Mouse (Mus musculus) CH12.LX (cell line): ENCODE data around the gene Dppa5a.
"Not testable (repeated sequence)": the region's sequence is repeated elsewhere in the genome, so short reads cannot be mapped to it uniquely, and the experiment has no call there.

ENCODE experiments used
- CHD1 ChIP-seq: IDR thresholded peaks from 2 replicates; pipeline ENCODE4 v1.6.1; 2012; ENCODE audit warnings: low read depth, low read length, improper control_type of control experiment, inconsistent platforms
- CHD2 ChIP-seq: IDR thresholded peaks from 2 replicates; pipeline ENCODE4 v1.6.1; 2011; ENCODE audit warnings: low read length, improper control_type of control experiment
- CTCF ChIP-seq, 2 experiments: IDR thresholded peaks in 1 of 2; conservative IDR thresholded peaks in 1 of 2; 2 replicates each; pipeline ENCODE4 v1.5.1; 2011 to 2012; ENCODE audit warnings: low read depth in 2 of 2, low read length in 2 of 2, improper control_type of control experiment in 1 of 2, inconsistent platforms in 1 of 2, mild to moderate bottlenecking in 1 of 2, moderate library complexity in 1 of 2
- EP300 ChIP-seq: IDR thresholded peaks from 2 replicates; pipeline ENCODE4 v1.6.1; 2011; ENCODE audit warnings: low read length, improper control_type of control experiment
- JUN ChIP-seq: IDR thresholded peaks from 2 replicates; pipeline ENCODE4 v1.6.1; 2011; ENCODE audit warnings: low read depth, mild to moderate bottlenecking, low read length, improper control_type of control experiment, moderate library complexity; ENCODE audit not compliant: insufficient read depth
- JUND ChIP-seq: conservative IDR thresholded peaks from 2 replicates; pipeline ENCODE4 v1.6.1; 2011; ENCODE audit warnings: low read depth, low read length, improper control_type of control experiment
- MAZ ChIP-seq: IDR thresholded peaks from 2 replicates; pipeline ENCODE4 v1.6.1; 2012; ENCODE audit warnings: low read depth, mild to moderate bottlenecking, inconsistent platforms, low read length, improper control_type of control experiment, moderate library complexity
- NRF1 ChIP-seq: IDR thresholded peaks from 2 replicates; pipeline ENCODE4 v1.6.1; 2014; ENCODE audit warnings: low read depth, mild to moderate bottlenecking, inconsistent platforms, low read length, improper control_type of control experiment, moderate library complexity
- POLR2A ChIP-seq: IDR thresholded peaks from 2 replicates; pipeline ENCODE4 v1.6.1; 2011; ENCODE audit warnings: low read depth, mild to moderate bottlenecking, improper control_type of control experiment, low read length
- POLR2AphosphoS2 ChIP-seq: IDR thresholded peaks from 2 replicates; pipeline ENCODE4 v1.6.1; 2011; ENCODE audit warnings: low read depth, low read length, improper control_type of control experiment
- SMC3 ChIP-seq: IDR thresholded peaks from 2 replicates; pipeline ENCODE4 v1.6.1; 2011; ENCODE audit warnings: low read depth, low read length, improper control_type of control experiment
- USF1 ChIP-seq: IDR thresholded peaks from 2 replicates; pipeline ENCODE4 v1.6.1; 2014; ENCODE audit warnings: low read depth, mild to moderate bottlenecking, inconsistent platforms, low read length, improper control_type of control experiment
- ZC3H11A ChIP-seq: IDR thresholded peaks from 2 replicates; pipeline ENCODE4 v1.6.1; 2012; ENCODE audit warnings: low read depth, mild to moderate bottlenecking, inconsistent platforms, low read length, improper control_type of control experiment
- ZMIZ1 ChIP-seq: IDR thresholded peaks from 2 replicates; pipeline ENCODE4 v1.6.1; 2012; ENCODE audit warnings: low read depth, mild to moderate bottlenecking, inconsistent platforms, low read length, improper control_type of control experiment

GRCm38 (mm10) chr9:78327289-78327688 is 40.7 kb downstream of the Dppa5a start, which contains the start of gene Omt2b:
- TF ChIP-seq CHD2; USF1; JUND; CTCF (conservative IDR thresholded peaks at IDR 0.05 in 1 of 2, IDR thresholded peaks at IDR 0.05 in 1 of 2; ENCODE audit: low read depth in 2 of 2, low read length in 2 of 2); POLR2A; MAZ; SMC3; JUN; POLR2AphosphoS2; CHD1; ZC3H11A; NRF1; ZMIZ1; EP300: not testable (repeated sequence)
